Comparison of ENCODE assay signal across 16 mouse cellular contexts in genomic region chr3:38341666-38342065, GRCm38 (mm10).
"Had no signal": no experiment of that assay in that cellular context is flagged by ENCODE, and none has a peak within 500 bp of the region (broad histone marks: within the 10 kb centered on the region; RNA-seq: fewer than 3 reads in every experiment).

No protein-coding gene starts in this region.

- H3K27me3 ChIP-seq: megakaryocyte, embryonic 14.5 days; midbrain, embryonic 12.5 days; midbrain, embryonic 15.5 days; neural tube, embryonic 12.5 days; stomach, embryonic 15.5 days had no signal

- DNase-seq: lung, adult 18-20 months; lung, embryonic 14.5 days; lung, postnatal 10 days; lung, postnatal 36 days; right cerebral cortex, postnatal 14 days; thymus, adult 2 months; thymus, postnatal 25 days; thymus, postnatal 4 days had no signal

- H3K9ac ChIP-seq: liver, embryonic 14.5 days; lung, embryonic 14.5 days; midbrain, embryonic 12.5 days; midbrain, embryonic 15.5 days; neural tube, embryonic 12.5 days; stomach, embryonic 15.5 days had no signal

- H3K4me3 ChIP-seq: megakaryocyte, embryonic 14.5 days; midbrain, embryonic 12.5 days; midbrain, embryonic 15.5 days; neural tube, embryonic 12.5 days; stomach, embryonic 15.5 days had no signal

- H3K4me1 ChIP-seq: megakaryocyte, embryonic 14.5 days; midbrain, embryonic 12.5 days; midbrain, embryonic 15.5 days; neural tube, embryonic 12.5 days; stomach, embryonic 15.5 days had no signal

- H3K4me2 ChIP-seq: lung, embryonic 14.5 days; midbrain, embryonic 12.5 days; midbrain, embryonic 15.5 days; neural tube, embryonic 12.5 days; stomach, embryonic 15.5 days had no signal

- H3K36me3 ChIP-seq: midbrain, embryonic 12.5 days; midbrain, embryonic 15.5 days; neural tube, embryonic 12.5 days; stomach, embryonic 15.5 days had no signal

- ATAC-seq: midbrain, embryonic 15.5 days had no signal

- H3K27ac ChIP-seq: liver, embryonic 14.5 days; macrophage; midbrain, embryonic 12.5 days; midbrain, embryonic 15.5 days; neural tube, embryonic 12.5 days; stomach, embryonic 15.5 days; stomach, postnatal 0 days had no signal

- H3K9me3 ChIP-seq: megakaryocyte, embryonic 14.5 days; midbrain, embryonic 12.5 days; midbrain, embryonic 15.5 days; neural tube, embryonic 12.5 days; stomach, embryonic 15.5 days had no signal
